Mouse (Mus musculus) hindbrain, embryonic 16.5 days (tissue): ENCODE measurements around the gene Plod1. TPM values are rescaled to one million over a fixed set of nuclear protein-coding genes. Genes with fewer than 3 reads are reported as not detected.
A peak's percentile ranks its signal among the peaks of the same experiment; 100 is the strongest.

Source experiments
- ATAC-seq: fragments of 200-750 bp; cut with Nextera tagmentation; 2 replicates; pipeline ENCODE4 v1.8.0; 2017; ENCODE audit warnings: moderate TSS enrichment, moderate library complexity
- H3K27ac ChIP-seq: fragments of 300-500 bp; sonication (generic); 2 replicates; pipeline ENCODE4 v1.5.1; 2014; ENCODE audit warnings: low read depth, mild to moderate bottlenecking, control low read depth, low read length, moderate library complexity
- H3K27me3 ChIP-seq: fragments of 300-500 bp; sonication (generic); replicated peaks from 2 replicates; pipeline ENCODE4 v1.6.1; 2014; ENCODE audit warnings: low read length; ENCODE audit not compliant: control insufficient read depth, insufficient read depth
- H3K36me3 ChIP-seq: fragments of 300-500 bp; sonication (generic); 2 replicates; pipeline ENCODE4 v1.6.1; 2014; ENCODE audit warnings: mild to moderate bottlenecking, low read length, moderate library complexity, mixed read lengths; ENCODE audit not compliant: control insufficient read depth, insufficient read depth
- H3K4me1 ChIP-seq: fragments of 300-500 bp; sonication (generic); 2 replicates; pipeline ENCODE4 v1.6.1; 2014; ENCODE audit warnings: low read depth, low read length; ENCODE audit not compliant: control insufficient read depth, insufficient read depth
- H3K4me2 ChIP-seq: fragments of 300-500 bp; sonication (generic); 2 replicates; pipeline ENCODE4 v1.6.1; 2014; ENCODE audit warnings: mild to moderate bottlenecking, low read length, control low read depth, moderate library complexity
- H3K4me3 ChIP-seq: fragments of 300-500 bp; sonication (generic); 2 replicates; pipeline ENCODE4 v1.5.1; 2014; ENCODE audit warnings: mild to moderate bottlenecking, low read length, control low read depth, moderate library complexity
- H3K9ac ChIP-seq: fragments of 300-500 bp; sonication (generic); 2 replicates; pipeline ENCODE4 v1.6.1; 2014; ENCODE audit warnings: low read depth, mild to moderate bottlenecking, control low read depth, low read length, moderate library complexity
- H3K9me3 ChIP-seq: fragments of 300-500 bp; sonication (generic); 2 replicates; pipeline ENCODE4 v1.6.1; 2014; ENCODE audit warnings: mild to moderate bottlenecking, low read length, moderate library complexity; ENCODE audit not compliant: control insufficient read depth
- WGBS: fragments of 180-500 bp; shearing (Covaris S2); extraction: QIAGEN DNeasy Blood & Tissue Kit; methylation state at CpG from one replicate; pipeline ENCODE4 v1.1.7; 2014; 5-methylcytosine and 5-hydroxymethylcytosine counted together
- polyA plus RNA-seq: library from polyadenylated mRNA; unstranded; fragments of >200 nt; fragmentation: Nextera tagmentation; extraction: Ambion mirVana; gene quantifications from 2 replicates; pipeline ENCODE4 v1.2.1, GENCODE M21; 2015

The Plod1 gene
- polyA plus RNA-seq, 1 experiment from 2014 or later, result 28.4 TPM

DNA sequence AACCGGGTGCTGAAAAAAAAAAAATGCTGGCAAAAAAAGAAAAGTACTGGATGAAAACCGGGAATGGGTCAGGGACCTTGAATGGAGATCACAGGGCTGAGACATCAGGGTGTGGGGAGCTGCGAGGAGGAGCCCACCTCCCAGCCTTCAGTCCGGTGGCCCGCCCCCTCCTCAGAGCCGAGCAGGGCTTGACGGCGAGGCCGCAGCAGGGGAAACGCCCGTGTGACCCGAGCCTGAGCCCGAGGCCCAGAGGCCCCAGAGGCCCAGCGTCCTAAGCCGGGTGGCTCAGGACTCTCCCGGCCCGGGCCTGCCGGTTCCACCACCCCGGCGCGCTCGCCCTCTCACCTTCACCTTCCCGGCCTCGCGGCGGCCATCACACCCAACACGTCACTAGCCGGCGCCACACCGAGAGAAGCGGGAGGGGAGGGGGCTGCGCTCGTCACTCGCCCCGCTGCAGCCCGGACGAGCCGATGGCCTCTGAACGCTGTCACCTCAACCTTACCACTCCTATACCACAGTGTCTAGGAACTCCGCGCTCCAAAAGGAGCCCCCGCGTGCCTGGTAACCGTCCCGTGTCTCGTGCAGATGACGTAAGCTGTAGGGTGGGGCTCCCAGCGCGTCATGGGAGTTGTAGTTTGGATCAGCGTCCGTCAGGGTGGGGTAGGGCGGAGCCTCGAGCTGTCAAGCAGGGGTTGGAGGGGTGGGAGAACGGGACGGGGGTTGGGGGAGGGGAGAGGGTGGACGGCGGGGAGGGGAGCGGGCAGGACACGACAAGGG, 32.1 kb downstream of the Plod1 start, which contains the start of gene Mfn2:
TSS of gene Mfn2 (minus strand) at position 392 of the 777 bp plus-strand sequence.
- Histone ChIP-seq H3K4me2 (peak within 1 kb of the TSS; percentile 69), H3K9me3 (no peaks in the 10 kb centered on the region), H3K9ac (peak within 1 kb of the TSS; percentile 90), H3K27me3 (no peaks in the 10 kb centered on the region), H3K36me3 (peaks cover 2% of the 10 kb centered on the region), H3K27ac (peak within 1 kb of the TSS; percentile 91), H3K4me3 (peak within 1 kb of the TSS; percentile 85), H3K4me1 (peaks cover 7% of the 10 kb centered on the region)
- under 1% methylated on average over 56 of the region's 59 CpGs for WGBS
- ATAC-seq, result peak; percentile 93

DNA sequence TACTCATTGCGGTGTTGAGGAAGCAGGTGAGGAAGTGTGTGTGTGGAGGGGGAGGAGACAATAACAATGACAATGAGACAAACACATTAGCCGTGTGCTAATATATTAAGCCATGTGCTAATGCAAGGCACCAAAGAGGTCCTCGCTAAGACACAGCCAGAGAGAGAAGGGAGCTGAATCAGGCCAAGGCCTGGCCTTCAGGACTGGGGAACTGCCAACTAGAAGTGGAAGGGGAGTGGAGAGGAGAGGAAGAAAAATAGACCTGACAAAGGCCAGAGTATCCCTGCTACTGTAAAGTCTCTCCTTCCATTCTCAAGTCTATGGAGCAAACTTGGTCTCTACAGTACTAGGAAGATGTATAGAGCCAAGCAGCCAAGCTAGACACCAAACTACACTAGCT, 33.0 kb downstream of the Plod1 start:
- Histone ChIP-seq H3K27ac (no peak overlapping the region), H3K4me2 (peak overlapping the region; percentile 69), H3K4me1 (peaks cover 7% of the 10 kb centered on the region), H3K4me3 (peak overlapping the region; percentile 85), H3K9me3 (no peaks in the 10 kb centered on the region), H3K27me3 (no peaks in the 10 kb centered on the region), H3K36me3 (peaks cover 4% of the 10 kb centered on the region), H3K9ac (peak overlapping the region; percentile 90)
- 78% methylated on average over 3 of the region's 3 CpGs for WGBS
- ATAC-seq, result no peak

DNA sequence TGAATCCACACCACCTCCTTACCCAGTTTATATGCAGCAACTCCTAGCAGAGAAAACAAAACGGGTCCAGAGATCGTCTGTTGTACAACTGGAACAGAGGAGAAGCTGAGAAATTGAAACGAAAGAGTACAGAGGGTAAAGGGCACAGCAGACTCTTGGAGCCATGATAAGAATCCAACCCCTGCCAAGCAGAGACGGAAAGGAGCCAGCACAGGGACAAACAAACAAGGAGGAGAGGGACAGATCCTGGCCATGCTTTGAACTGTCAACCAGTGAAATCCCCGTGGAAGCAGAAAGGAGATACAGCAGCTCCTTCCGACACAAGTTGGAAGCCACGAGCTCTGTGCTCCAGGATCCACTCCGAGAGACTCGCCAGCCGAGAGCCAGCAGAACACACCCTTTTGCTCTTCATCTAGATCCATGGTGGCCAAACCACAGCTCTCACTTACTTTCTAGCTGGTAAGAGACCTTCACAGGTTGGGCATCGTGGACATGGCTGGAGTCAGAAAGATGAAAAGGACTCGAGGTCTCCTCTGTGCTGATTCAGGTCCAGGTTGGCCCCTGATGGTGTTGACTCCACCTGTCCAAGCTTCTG, 33.6 kb downstream of the Plod1 start:
- H3K4me1 ChIP-seq, result peaks cover 7% of the 10 kb centered on the region
- no peak overlapping the region for H3K4me3 ChIP-seq
- H3K9me3 ChIP-seq, result no peaks in the 10 kb centered on the region
- peaks cover 8% of the 10 kb centered on the region for H3K36me3 ChIP-seq
- no peak overlapping the region for H3K4me2 ChIP-seq
- H3K27me3 ChIP-seq, result no peaks in the 10 kb centered on the region
- no peak overlapping the region for H3K9ac ChIP-seq
- 94% methylated on average over 12 of the region's 12 CpGs for WGBS
- no peak overlapping the region for H3K27ac ChIP-seq
- ATAC-seq, result no peak

DNA sequence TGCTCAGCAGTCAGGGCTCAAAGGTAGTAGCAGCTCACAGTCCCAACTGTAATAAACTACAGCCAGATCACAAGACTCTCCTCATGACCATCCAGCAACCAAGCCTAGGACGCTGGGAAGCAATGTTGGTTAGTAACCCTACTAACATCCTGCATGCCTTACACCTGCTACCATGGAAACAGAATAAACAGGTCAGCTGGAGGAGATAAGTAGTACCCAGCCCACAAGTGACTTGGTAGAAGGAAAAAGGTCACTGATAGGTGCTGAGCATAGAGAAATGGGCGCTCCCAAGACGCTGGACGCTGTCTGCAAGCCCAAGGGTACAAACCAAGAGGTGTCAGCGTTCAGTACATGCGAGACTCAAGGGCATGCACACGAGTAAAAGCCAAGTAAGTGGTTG, 36.1 kb downstream of the Plod1 start:
- H3K36me3 ChIP-seq, result peaks cover 26% of the 10 kb centered on the region
- H3K9ac ChIP-seq, result no peak overlapping the region
- ATAC-seq, result no peak
- no peaks in the 10 kb centered on the region for H3K9me3 ChIP-seq
- no peak overlapping the region for H3K27ac ChIP-seq
- no peaks in the 10 kb centered on the region for H3K27me3 ChIP-seq
- WGBS, result 91% methylated on average over 7 of the region's 7 CpGs
- no peak overlapping the region for H3K4me3 ChIP-seq
- H3K4me2 ChIP-seq, result no peak overlapping the region
- H3K4me1 ChIP-seq, result peaks cover 7% of the 10 kb centered on the region

DNA sequence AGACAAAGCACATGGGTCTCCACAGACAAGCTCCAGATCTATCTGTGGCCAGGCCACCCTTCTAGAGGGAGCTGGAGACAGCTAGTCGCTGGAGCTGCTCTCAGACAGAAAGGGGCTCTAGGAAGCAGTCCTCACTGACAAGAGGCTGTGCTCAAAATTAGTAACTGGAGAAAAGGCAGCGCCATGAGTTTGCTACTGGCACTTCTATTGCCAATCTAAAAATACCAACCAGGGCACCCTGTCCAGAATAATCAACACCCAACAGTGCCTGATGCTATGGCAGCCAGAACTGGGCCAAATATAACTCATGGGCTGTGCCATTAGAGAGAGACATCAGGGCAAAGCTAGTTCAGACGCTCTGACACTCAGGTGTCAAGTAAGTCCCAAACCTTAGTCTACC, 39.2 kb downstream of the Plod1 start:
- Histone ChIP-seq H3K27me3 (no peaks in the 10 kb centered on the region), H3K9ac (no peak overlapping the region), H3K4me2 (no peak overlapping the region), H3K27ac (no peak overlapping the region), H3K4me1 (no peaks in the 10 kb centered on the region; the same call in 1 of the 2 replicates), H3K36me3 (peaks cover 29% of the 10 kb centered on the region), H3K9me3 (no peaks in the 10 kb centered on the region), H3K4me3 (no peak overlapping the region)
- 92% methylated on average over 3 of the region's 3 CpGs for WGBS
- ATAC-seq, result no peak

DNA sequence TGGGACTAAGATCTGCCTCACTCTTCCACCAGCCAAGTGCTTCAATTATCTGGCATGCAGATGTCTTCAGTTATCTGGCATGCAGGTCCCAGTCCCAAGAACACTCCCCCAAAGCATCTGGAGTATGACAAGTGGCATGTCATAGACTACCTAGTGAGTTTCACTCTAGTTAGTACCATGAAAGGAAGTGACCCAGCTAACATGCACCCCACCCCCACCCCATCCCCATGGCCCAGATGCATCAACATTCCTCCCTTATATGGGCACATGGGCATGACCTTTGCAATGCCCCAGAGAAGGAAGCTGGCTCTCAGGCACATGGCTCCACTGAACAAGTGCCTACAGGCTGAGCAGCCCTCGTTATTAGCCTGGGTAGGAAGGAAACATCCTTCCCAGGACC, 40.2 kb downstream of the Plod1 start:
- 69% methylated on average over 1 of the region's 1 CpGs for WGBS
- no peak overlapping the region for H3K9ac ChIP-seq
- no peak overlapping the region for H3K4me2 ChIP-seq
- H3K4me1 ChIP-seq, result no peaks in the 10 kb centered on the region; the same call in 1 of the 2 replicates
- peaks cover 29% of the 10 kb centered on the region for H3K36me3 ChIP-seq
- H3K27ac ChIP-seq, result no peak overlapping the region
- no peaks in the 10 kb centered on the region for H3K9me3 ChIP-seq
- no peak overlapping the region for H3K4me3 ChIP-seq
- ATAC-seq, result 0 out of 2 replicates have a peak, but pooled peaks have one; percentile 2
- H3K27me3 ChIP-seq, result no peaks in the 10 kb centered on the region

DNA sequence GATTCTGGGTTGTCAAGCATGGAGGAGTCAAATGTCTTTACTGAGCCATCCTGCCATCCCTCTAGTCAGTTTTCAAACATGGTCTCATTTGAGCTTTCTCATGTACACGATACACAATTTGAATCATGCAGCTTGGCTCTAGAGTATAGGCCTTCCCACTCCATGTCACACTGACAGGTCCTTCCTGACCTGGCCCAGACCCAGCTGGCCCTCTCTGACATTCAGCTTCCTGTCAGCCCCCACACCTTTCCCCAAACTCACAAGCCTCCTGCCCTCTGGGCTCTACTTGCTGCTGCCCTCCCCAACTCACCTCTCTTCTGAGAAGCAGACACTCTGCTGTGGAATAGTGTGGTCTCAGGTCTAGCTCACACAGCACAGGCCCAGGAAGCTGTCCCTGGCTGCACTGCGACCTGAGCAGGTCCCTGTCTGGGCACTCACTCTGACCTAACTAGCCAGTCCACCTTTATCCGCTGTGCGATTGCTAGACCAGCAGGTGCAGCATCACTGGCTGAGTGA, 40.7 kb downstream of the Plod1 start:
- Histone ChIP-seq H3K9ac (no peak overlapping the region), H3K27me3 (no peaks in the 10 kb centered on the region), H3K9me3 (no peaks in the 10 kb centered on the region), H3K4me1 (no peaks in the 10 kb centered on the region; the same call in 1 of the 2 replicates), H3K27ac (no peak overlapping the region), H3K4me2 (no peak overlapping the region), H3K36me3 (peaks cover 29% of the 10 kb centered on the region), H3K4me3 (no peak overlapping the region)
- 0 out of 2 replicates have a peak, but pooled peaks have one; percentile 32 for ATAC-seq
- WGBS, result 88% methylated on average over 4 of the region's 4 CpGs

DNA sequence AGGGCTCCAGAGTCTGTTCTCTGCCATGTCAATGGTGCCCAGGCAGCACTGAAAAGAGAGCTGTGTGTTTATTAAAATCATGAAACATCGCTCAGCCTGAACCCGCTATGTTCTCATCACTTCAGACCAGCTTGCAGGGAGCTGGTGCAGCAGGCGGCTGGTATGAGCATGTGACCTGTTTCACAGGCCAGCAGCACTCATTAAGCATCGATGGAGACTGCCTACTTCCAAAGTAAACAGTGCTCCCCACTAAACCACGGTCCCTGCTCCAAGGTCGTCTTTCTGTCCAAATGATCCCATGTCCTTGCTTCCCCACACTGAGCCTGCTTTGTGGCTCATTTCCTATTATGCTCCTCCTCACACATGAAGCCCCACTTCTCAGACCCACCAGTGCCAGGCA, 46.2 kb downstream of the Plod1 start:
- Histone ChIP-seq H3K9ac (no peak overlapping the region), H3K4me3 (no peak overlapping the region), H3K36me3 (peaks cover 44% of the 10 kb centered on the region), H3K27ac (no peak overlapping the region), H3K4me2 (no peak overlapping the region), H3K9me3 (no peaks in the 10 kb centered on the region), H3K27me3 (no peaks in the 10 kb centered on the region), H3K4me1 (no peaks in the 10 kb centered on the region)
- ATAC-seq, result no peak
- 95% methylated on average over 6 of the region's 6 CpGs for WGBS

DNA sequence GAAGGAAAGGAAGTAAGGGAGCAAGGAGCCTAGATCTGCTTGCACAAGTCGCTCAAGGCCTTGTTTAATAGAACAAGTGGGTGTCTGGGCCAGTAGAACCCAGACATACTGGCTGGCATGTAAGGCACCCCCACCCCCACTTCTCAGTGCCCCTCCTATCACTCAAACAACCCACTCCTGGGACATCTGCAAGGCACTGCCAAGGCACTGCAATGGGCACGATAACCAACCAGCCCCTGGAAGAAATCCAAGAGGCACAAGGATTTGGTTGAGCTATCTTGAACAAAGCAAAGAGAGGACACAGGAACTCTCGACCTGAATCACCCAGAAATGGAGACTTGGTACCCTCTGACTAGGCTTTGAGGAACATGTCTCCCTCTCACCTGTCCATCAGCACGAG, 48.3 kb downstream of the Plod1 start:
- no peaks in the 10 kb centered on the region for H3K27me3 ChIP-seq
- no peak overlapping the region for H3K9ac ChIP-seq
- H3K36me3 ChIP-seq, result peaks cover 58% of the 10 kb centered on the region
- no peaks in the 10 kb centered on the region for H3K4me1 ChIP-seq
- ATAC-seq, result no peak
- H3K27ac ChIP-seq, result no peak overlapping the region
- 81% methylated on average over 4 of the region's 4 CpGs for WGBS
- no peak overlapping the region for H3K4me3 ChIP-seq
- H3K4me2 ChIP-seq, result no peak overlapping the region
- H3K9me3 ChIP-seq, result no peaks in the 10 kb centered on the region
